Mouse (Mus musculus): ENCODE data around the gene Wipf2.

DNA sequence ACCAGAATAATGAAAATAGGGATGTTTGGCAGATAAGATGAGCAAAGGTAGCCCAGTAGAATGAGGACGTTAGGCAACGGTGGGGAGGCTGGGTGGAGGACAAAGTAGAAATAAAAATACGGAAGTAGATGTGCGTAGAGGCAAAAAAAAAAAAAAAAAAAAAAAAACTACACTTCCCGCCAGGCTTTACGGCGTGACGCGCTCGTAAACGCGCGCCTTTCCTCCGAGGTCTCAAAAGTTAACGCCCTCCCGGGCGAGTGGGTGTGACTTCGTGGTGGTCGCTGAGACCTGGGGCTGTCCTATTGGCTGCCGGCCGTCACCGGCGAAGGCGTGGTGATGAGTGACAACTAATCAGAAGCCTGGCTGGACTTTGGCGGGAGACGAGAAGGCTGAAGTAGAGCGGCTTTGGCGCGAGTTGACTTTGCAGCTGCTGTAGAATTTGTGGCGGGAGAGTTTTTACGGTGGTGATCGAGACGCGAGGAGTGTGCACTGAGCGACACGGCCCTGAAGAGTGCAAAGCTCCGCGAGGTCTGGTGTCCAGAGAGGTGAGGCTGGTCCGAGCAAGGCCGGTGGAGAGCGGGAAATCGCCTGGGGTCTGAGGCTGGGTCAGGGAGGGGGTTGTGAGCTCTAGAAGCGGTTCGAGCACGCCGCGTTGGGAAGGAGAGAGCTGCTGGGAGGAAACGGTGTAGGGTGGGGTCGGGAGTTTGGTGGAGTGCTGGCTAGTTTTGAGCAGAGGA, 44.2 kb downstream of the Wipf2 start, which contains the start of gene Cdc6:
- TF ChIP-seq GATA1 (IDR thresholded peaks at IDR 0.05; ENCODE audit: borderline replicate concordance, low read length): no peak
- TF ChIP-seq CTCF (IDR thresholded peaks at IDR 0.05; ENCODE audit: low read depth, low read length): no peak
- TF ChIP-seq GATA2 (IDR thresholded peaks at IDR 0.05; ENCODE audit: borderline replicate concordance, low read depth, low read length): no peak
- TF ChIP-seq POLR2AphosphoS5 (IDR thresholded peaks at IDR 0.05; ENCODE audit: insufficient replicate concordance, low read depth, low read length): no peak
- TF ChIP-seq TAL1 (conservative IDR thresholded peaks at IDR 0.05; ENCODE audit: low read depth, low read length): no peak

All from G1E (cell line).